Mouse (Mus musculus) frontal cortex, postnatal 36 days (tissue): Measurements from ENCODE around the gene Slc25a41.
A peak's percentile ranks its signal among the peaks of the same experiment; 100 is the strongest.
"Not testable (repeated sequence)": the region's sequence is repeated elsewhere in the genome, so short reads cannot be mapped to it uniquely, and the experiment has no call there.

ENCODE experiments used
- DNase-seq, 2 experiments: peaks; one replicate each; pipeline ENCODE4 v3.0.0; 2022; ENCODE audit warnings: low spot score in 2 of 2

Slc25a41 gene

GRCm38 (mm10) chr17:57041554-57041953 lies at the start of gene Slc25a41:
Gene Slc25a41, minus strand, starts transcription at chr17:57041654.
- DNase-seq = no peak

- peak; percentile 87 to 90 for DNase-seq
Observed at GRCm38 (mm10) chr17:57087049-57087832, 45.8 kb upstream of the Slc25a41 start, which contains the start of gene Tubb4a. Gene Tubb4a, minus strand, starts transcription at chr17:57087782.

- no peak for DNase-seq
Observed at GRCm38 (mm10) chr17:57085970-57086757, 44.7 kb upstream of the Slc25a41 start.

- DNase-seq = no peak
Observed at GRCm38 (mm10) chr17:57082481-57082880, 41.0 kb upstream of the Slc25a41 start.

GRCm38 (mm10) chr17:57081234-57081842 lies 39.9 kb upstream of the Slc25a41 start:
- DNase-seq = no peak

- no peak for DNase-seq
Observed at GRCm38 (mm10) chr17:57079919-57080318, 38.5 kb upstream of the Slc25a41 start.

GRCm38 (mm10) chr17:57078336-57078735 lies 36.9 kb upstream of the Slc25a41 start, which contains the start of gene Dennd1c:
Gene Dennd1c, minus strand, starts transcription at chr17:57078514.
- DNase-seq = no peak

GRCm38 (mm10) chr17:57076916-57077315 lies 35.5 kb upstream of the Slc25a41 start:
- DNase-seq = no peak

- DNase-seq = no peak
Observed at GRCm38 (mm10) chr17:57070699-57071098, 29.2 kb upstream of the Slc25a41 start.

- DNase-seq = no peak
Observed at GRCm38 (mm10) chr17:57070272-57070671, 28.8 kb upstream of the Slc25a41 start.

- no peak for DNase-seq
Observed at GRCm38 (mm10) chr17:57066908-57067307, 25.5 kb upstream of the Slc25a41 start.

GRCm38 (mm10) chr17:57063031-57063430 lies 21.6 kb upstream of the Slc25a41 start:
- DNase-seq = no peak

GRCm38 (mm10) chr17:57062548-57062947 lies 21.1 kb upstream of the Slc25a41 start:
- no peak for DNase-seq

GRCm38 (mm10) chr17:57062011-57062521 lies 20.6 kb upstream of the Slc25a41 start:
- no peak for DNase-seq

- DNase-seq = no peak
Observed at GRCm38 (mm10) chr17:57061069-57061468, 19.6 kb upstream of the Slc25a41 start.

- DNase-seq = peak; percentile 97
Observed at GRCm38 (mm10) chr17:57060231-57060801, 18.9 kb upstream of the Slc25a41 start.

GRCm38 (mm10) chr17:57059486-57059977 lies 18.1 kb upstream of the Slc25a41 start, which contains the start of gene Slc25a23:
Gene Slc25a23, minus strand, starts transcription at chr17:57059863.
- peak; percentile 68 for DNase-seq

GRCm38 (mm10) chr17:57058891-57059485 lies 17.5 kb upstream of the Slc25a41 start, which contains the start of gene Crb3:
Gene Crb3, plus strand, starts transcription at chr17:57059105.
- peak in 1 of 2 experiments; percentile 25 for DNase-seq

- no peak for DNase-seq
Observed at GRCm38 (mm10) chr17:57056246-57056645, 14.8 kb upstream of the Slc25a41 start.

GRCm38 (mm10) chr17:57051679-57052078 lies 10.2 kb upstream of the Slc25a41 start:
- DNase-seq = not testable (repeated sequence)

GRCm38 (mm10) chr17:57048816-57049215 lies 7.4 kb upstream of the Slc25a41 start:
- no peak for DNase-seq
